Mouse (Mus musculus) kidney, postnatal 0 days (tissue): ENCODE measurements around the gene Ndufb11. TPM values are rescaled to one million over a fixed set of nuclear protein-coding genes. Genes with fewer than 3 reads are reported as not detected.

Source experiments
- ATAC-seq: fragments of 200-750 bp; cut with Nextera tagmentation; replicated peaks from 2 replicates; pipeline ENCODE4 v1.8.0; 2017; ENCODE audit warnings: low read depth, moderate number of reproducible peaks, moderate TSS enrichment, moderate library complexity; ENCODE audit not compliant: low FRiP score
- DNase-seq: peaks from one replicate; pipeline ENCODE4 v3.0.0-alpha.2; 2016; ENCODE audit warnings: low spot score
- H3K27ac ChIP-seq: fragments of 300-500 bp; sonication (generic); 2 replicates; pipeline ENCODE4 v1.5.1; 2014; ENCODE audit warnings: mild to moderate bottlenecking
- H3K27me3 ChIP-seq: fragments of 300-500 bp; sonication (generic); 2 replicates; pipeline ENCODE4 v1.6.1; 2014; ENCODE audit warnings: low read length, mixed read lengths; ENCODE audit not compliant: insufficient read depth
- H3K36me3 ChIP-seq: fragments of 300-500 bp; sonication (generic); 2 replicates; pipeline ENCODE4 v1.6.1; 2014; ENCODE audit warnings: low read length, mixed read lengths; ENCODE audit not compliant: insufficient read depth
- H3K4me1 ChIP-seq: fragments of 300-500 bp; sonication (generic); replicated peaks from 2 replicates; pipeline ENCODE4 v1.6.1; 2014; ENCODE audit warnings: antibody characterized with exemption, low read length, mixed read lengths; ENCODE audit not compliant: insufficient read depth
- H3K4me2 ChIP-seq: fragments of 300-500 bp; sonication (generic); 2 replicates; pipeline ENCODE4 v1.6.1; 2014; ENCODE audit warnings: mild to moderate bottlenecking, low read length, moderate library complexity, mixed read lengths
- H3K4me3 ChIP-seq: fragments of 300-500 bp; sonication (generic); replicated peaks from 2 replicates; pipeline ENCODE4 v1.5.1; 2014; ENCODE audit warnings: low read depth, low read length
- H3K9ac ChIP-seq: fragments of 300-500 bp; sonication (generic); 2 replicates; pipeline ENCODE4 v1.6.1; 2014; ENCODE audit warnings: low read depth, low read length
- H3K9me3 ChIP-seq: fragments of 300-500 bp; sonication (generic); replicated peaks from 2 replicates; pipeline ENCODE4 v1.6.1; 2016; ENCODE audit warnings: low read length, inconsistent platforms, mixed read lengths
- CTCF ChIP-seq: IDR thresholded peaks from 2 replicates; pipeline ENCODE4 v1.5.1; 2016; ENCODE audit warnings: antibody characterized with exemption, low read depth, mild to moderate bottlenecking, moderate library complexity
- WGBS: fragments of 180-500 bp; shearing (Covaris S2); extraction: QIAGEN DNeasy Blood & Tissue Kit; methylation state at CpG from one replicate; pipeline ENCODE4 v1.1.7; 2014; 5-methylcytosine and 5-hydroxymethylcytosine counted together
- polyA plus RNA-seq: library from polyadenylated mRNA; unstranded; fragments of >200 nt; fragmentation: Nextera tagmentation; extraction: Ambion mirVana; gene quantifications from 2 replicates; pipeline ENCODE4 v1.2.1, GENCODE M21; 2015

Gene Ndufb11
- polyA plus RNA-seq, 1 experiment from 2014 or later: 489 TPM

GRCm38 (mm10) chrX:20573927-20574326, 43.5 kb downstream of the Ndufb11 start:
- H3K9ac ChIP-seq: no peak overlapping the region
- no peak for ATAC-seq
- no peak for TF ChIP-seq CTCF
- no peaks in the 10 kb centered on the region for H3K9me3 ChIP-seq
- H3K4me1 ChIP-seq: no peaks in the 10 kb centered on the region
- H3K4me3 ChIP-seq: no peak overlapping the region
- H3K36me3 ChIP-seq: no peaks in the 10 kb centered on the region
- no peak for DNase-seq
- H3K27me3 ChIP-seq: no peaks in the 10 kb centered on the region
- WGBS: 83% methylated on average over 4 of the region's 4 CpGs
- H3K4me2 ChIP-seq: no peak overlapping the region
- no peak overlapping the region for H3K27ac ChIP-seq

GRCm38 (mm10) chrX:20572683-20573082, 44.7 kb downstream of the Ndufb11 start:
- DNase-seq: no peak
- no peaks in the 10 kb centered on the region for H3K36me3 ChIP-seq
- H3K27ac ChIP-seq: no peak overlapping the region
- no peak for ATAC-seq
- H3K4me3 ChIP-seq: no peak overlapping the region
- no peaks in the 10 kb centered on the region for H3K27me3 ChIP-seq
- H3K9ac ChIP-seq: no peak overlapping the region
- no peak for TF ChIP-seq CTCF
- WGBS: 58% methylated on average over 9 of the region's 9 CpGs
- H3K4me1 ChIP-seq: no peaks in the 10 kb centered on the region
- no peaks in the 10 kb centered on the region for H3K9me3 ChIP-seq
- no peak overlapping the region for H3K4me2 ChIP-seq

DNA sequence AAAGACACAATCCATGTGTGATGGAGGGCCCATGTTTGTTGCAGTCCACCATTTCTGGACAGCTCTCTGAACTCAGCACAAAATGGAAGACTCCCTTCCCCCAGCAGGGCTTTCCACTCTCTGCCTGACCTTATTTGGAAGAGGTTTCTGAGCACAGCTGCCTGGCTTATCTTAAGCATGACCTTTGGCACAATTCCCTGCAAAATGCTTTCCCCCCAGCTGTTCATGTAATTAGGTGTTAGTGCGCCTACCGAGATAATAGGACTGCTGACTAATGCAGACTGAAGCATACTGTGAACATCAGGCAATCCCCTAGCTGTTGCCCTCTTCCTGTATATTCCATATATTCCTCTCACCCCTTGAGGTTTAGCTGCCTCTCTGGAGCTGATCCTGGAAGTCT, 46.4 kb downstream of the Ndufb11 start:
- TF ChIP-seq CTCF: no peak
- Histone ChIP-seq H3K27me3 (no peaks in the 10 kb centered on the region), H3K4me3 (no peak overlapping the region), H3K9me3 (no peaks in the 10 kb centered on the region), H3K4me1 (no peaks in the 10 kb centered on the region), H3K4me2 (no peak overlapping the region), H3K36me3 (no peaks in the 10 kb centered on the region), H3K9ac (no peak overlapping the region), H3K27ac (no peak overlapping the region)
- 47% methylated on average over 2 of the region's 2 CpGs for WGBS
- peak; percentile 0 for DNase-seq
- ATAC-seq: no peak

Other genes starting within 250 kb of the Ndufb11 start
- 6.9 and 8.1 TPM in 2 replicates for gene Jade3, start 191.9 kb downstream of the Ndufb11 start, polyA plus RNA-seq
- 14.7 and 16.8 TPM in 2 replicates for gene Rgn, start 67.8 kb downstream of the Ndufb11 start, polyA plus RNA-seq
- gene Rbm10, start 116 bp downstream of the Ndufb11 start, polyA plus RNA-seq: 37.3 and 41.0 TPM in 2 replicates
- gene Uba1, start 40.7 kb upstream of the Ndufb11 start, polyA plus RNA-seq: 119 and 131 TPM in 2 replicates
- gene Cdk16, start 70.3 kb upstream of the Ndufb11 start, polyA plus RNA-seq: 78.9 and 81.6 TPM in 2 replicates
- 16.3 and 16.4 TPM in 2 replicates for gene Usp11, start 86.3 kb upstream of the Ndufb11 start, polyA plus RNA-seq
- 86.6 and 88.3 TPM in 2 replicates for gene Araf, start 180.2 kb upstream of the Ndufb11 start, polyA plus RNA-seq